Mouse (Mus musculus): ENCODE results near the gene Llgl2.

Gene Llgl2

DNA sequence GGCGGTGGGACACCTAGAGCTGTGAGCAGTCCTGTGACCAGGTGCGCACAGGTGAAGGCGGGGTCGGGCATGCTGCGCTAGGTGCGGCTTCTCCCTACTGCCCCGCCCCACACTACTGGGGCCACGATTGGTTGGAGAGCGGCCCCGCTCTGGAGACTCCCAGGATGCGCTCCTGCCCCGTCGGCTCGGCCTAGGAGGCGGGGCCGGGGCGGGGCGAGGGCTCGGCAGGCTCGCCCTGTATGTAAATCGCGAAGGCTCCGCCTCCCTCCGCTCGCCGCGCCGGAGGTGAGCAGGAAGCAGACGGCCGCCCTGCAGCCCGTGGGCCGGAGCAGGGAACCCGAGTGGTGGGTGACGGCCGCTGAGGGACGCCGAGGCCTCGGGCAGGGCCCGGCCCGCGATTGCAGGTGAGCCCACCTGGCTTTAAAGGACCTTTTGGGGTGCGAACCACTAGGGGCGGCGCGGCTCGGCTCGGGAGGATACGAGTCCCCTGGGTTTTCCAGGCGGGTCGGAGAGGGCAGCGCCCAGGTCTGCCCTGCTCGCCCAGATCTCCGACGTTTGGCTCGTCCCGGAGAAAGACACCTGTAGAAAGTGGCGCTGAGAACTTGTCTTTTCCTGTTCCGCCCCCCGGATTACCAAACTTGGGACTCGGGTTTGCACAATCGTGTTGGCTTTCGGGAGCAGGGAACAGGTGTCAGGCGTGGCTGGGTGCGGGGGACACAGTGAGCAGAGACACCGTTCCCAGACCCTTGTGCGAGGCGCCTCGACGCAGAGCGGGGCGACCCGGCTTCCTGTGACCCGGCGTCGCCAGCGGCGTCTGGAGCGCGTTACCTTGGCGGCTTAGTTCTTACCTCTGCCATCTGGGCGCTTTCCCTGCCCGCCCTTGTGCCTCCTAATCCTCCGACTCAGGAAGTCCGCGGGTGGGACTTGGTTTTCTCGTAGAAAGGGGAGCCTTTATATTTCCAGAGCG lies at the start of gene Llgl2:
Gene Llgl2, plus strand, starts transcription at position 276 of the 967 bp plus-strand sequence.
- peak; percentile 84 to 86 for DNase-seq (ENCODE audit: low spot score in 2 of 2)

DNA sequence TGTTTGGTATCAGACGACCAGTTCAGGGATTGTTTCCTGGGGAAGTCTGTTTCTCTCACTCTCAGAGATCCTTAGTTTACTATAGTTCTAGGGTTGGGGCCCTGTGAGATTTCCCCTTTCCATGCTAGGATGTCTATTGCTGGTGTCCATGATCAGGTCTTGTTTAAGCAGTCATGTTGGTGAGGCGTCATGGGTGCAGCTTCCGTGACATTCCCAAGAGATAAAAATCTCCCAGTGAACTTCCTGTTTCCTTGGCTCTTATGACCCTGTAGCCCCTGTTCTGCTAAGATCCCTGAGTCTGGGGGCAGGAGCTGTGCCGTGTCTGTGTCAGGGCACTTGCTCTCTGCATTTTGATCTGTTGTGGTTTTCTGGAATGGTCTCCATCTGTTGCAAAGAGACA lies 49.2 kb upstream of the Llgl2 start:
- DNase-seq (ENCODE audit: low spot score in 2 of 2), result no peak

DNA sequence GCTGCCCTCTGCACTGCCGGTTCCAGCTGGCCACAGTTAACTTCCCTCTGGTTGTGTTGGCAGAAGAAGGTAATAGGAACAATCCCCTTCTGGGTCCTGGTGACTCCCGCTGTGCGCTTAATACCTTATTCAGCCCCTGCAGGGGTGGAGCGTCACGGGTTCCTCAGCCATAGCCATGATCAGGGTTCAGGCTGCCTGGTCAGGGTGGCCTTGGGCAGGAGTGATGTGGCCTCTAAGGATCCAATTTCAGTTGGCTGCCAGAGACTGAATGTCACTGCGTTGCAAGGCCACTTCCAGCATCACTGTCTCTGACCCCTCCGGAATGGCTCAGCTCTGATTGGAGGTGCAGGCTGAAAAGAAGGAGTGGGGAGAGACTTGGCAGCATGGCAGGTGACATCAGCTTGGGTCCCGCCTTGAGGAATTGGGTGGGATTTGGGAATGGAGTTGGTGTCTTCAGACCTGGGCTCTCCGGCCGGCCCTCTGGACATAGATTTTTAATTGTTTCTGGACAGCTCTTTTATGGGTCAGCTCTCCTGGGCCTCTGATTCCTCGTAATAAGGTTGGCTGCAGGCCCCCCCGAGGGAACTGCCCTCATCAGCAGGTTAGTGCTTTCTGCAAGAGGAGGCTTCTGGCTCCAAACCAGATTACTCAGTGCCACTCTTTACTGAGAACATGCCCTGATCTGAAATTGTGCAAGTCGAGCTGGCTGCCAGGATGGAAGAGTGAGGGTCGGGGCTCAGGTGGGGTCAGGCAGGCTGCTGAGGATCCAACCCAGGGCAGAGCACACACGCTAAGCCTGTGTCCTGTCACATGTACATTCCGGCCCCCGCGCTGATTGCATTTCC lies 47.8 kb upstream of the Llgl2 start:
- no peak for DNase-seq (ENCODE audit: low spot score in 2 of 2)

DNA sequence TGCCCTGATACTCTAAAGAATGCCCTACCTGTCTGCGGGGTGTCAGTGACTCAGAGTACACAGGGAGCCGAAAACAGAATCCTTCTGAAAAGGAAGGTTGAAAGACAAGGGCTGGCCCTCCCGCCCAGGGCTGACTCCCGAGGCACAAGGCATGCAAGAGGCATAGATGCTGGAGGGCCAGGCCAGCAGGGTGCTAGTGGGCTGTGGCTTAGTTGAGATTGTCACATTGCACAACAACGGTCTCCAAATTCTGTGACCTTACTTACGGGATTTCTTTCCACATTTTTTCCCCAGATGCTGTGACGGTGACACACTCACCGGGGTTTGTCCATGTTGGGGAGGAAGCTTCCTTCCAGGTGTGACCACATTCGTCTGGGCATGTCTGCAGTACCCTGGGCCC lies 46.9 kb upstream of the Llgl2 start:
- DNase-seq (ENCODE audit: low spot score in 2 of 2), result no peak

DNA sequence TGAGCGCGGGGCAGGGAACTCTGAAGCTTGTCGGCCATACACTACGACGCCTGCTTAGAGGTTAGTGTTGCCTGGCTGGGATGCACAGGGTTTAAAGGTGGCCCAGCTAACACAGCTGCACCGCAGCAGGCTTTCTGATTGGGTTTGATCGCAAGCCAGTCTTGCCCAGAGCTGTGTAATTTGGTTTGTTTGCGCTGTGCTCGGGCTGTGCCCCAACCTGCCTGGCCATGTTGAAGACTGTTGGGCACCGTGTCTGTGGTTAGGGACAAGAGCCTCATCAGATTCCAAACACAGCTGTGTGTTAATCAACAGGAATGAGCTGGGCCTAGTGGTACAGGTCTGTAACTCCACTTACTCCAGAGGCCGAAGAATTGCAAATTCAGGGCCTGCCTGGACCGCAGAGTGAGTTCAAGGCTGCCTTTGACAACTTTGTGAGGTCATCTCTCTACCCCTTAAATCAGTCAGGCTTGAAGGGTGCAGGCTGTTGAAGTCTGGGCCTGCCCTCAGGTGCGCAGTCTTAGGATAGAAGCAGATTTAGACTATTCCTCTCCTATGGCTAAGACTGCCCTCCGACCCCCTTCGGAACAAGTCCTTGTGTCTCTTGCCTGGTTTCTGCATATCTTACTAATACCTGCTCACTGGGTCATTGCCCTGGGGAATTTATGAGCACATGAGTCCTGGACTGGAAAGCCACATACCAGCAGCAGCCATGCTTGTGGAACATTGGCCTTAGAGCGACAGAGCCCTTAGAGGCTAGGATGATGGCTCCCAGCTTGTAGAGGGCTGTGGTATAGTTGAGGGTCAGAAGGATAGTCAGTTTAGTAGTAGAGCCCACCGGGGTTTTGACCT lies 46.1 kb upstream of the Llgl2 start:
- DNase-seq (ENCODE audit: low spot score in 2 of 2), result peak; percentile 42 to 64

DNA sequence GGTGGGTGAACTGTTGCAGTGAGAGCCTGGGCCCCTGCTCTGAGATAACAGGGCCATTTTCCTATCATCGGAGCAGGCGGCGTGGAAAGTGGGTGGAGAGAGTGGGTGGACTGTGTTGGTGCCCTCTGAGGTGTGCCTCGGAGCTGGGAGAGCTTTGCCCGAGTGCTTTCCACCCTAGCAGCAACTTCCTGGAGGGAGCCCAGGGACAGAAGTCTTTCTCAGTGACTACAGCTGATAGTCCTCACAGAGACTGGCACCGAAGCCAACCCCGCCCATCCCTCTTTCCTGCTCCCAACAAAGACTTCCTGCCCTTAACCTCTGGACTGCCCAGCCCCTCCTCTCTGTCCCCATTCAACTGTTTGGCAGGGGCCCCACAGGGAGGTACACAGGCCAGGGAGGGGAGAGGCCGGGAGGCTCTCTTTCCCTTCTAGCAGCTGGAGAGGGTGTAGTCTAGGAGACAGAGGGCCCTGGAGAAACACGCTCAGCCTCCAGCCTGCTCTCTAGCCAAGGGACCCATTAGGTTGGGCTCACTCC lies 44.7 kb upstream of the Llgl2 start:
- peak; percentile 72 to 79 for DNase-seq (ENCODE audit: low spot score in 2 of 2)

DNA sequence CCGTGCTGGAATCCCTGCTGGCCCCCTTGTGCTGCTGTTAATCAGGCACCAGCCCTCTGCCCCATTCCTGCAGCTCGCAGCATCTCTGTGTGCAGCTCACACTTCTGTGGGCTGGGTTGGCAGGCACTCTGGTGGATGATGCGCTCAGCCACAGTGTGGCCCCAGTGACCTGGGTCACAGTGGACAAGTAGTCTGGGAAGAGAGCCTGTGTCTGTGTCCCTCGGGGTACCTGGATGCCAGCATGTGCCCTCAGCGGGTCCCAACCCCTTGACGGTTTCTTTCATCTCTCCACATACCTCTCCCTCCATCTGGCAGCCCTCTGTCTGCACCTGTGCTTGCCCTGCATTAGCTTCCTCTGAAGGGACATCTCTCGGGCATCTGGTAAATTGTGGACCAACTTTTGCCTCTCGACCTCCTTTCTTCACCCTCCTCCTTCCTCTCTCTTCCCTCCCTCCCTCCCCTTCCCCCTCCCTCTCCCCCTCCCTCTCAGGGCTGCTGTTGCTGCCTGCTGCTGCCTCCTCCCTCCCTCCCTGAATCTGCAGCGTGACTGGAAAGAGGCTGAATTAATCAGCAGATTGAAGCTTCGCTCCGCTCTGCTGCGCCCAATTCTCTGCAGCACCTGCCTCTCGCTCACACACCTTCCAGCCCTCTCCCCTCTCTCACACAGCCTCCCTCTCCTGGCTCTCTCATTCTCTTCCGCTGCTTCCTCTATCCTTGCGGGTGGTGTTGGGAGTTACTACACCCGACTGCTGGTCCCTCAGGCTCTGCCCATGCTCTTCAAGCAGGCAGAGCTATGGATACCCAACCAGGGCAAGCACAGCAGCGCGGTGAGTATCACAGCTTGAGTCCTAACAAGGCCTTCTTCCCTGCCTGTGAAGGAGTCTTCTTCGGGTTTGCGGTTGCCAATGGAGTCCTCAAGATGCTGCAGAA lies 43.4 kb upstream of the Llgl2 start:
- DNase-seq (ENCODE audit: low spot score in 2 of 2), result peak in 1 of 2 experiments; percentile 47

DNA sequence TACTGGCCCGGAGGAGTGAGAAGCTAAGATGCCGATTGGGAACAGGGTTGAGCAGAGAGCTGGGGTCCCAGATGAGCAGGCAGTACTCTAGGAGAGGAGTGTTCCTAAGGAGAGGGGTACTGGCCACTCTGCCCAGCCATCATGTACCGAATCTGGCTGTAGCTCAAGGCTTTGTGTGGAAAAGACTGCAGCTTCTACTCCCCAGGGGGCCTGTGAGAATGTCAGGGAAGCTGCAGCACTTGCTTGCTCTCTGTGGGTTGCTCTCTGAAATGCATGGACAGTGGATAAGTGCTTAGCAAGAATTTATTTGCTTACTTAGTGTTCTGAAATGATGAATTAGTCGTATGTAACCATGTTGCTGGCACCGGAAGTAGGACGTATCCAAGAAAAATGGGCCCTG lies 37.4 kb upstream of the Llgl2 start:
- no peak for DNase-seq (ENCODE audit: low spot score in 2 of 2)

DNA sequence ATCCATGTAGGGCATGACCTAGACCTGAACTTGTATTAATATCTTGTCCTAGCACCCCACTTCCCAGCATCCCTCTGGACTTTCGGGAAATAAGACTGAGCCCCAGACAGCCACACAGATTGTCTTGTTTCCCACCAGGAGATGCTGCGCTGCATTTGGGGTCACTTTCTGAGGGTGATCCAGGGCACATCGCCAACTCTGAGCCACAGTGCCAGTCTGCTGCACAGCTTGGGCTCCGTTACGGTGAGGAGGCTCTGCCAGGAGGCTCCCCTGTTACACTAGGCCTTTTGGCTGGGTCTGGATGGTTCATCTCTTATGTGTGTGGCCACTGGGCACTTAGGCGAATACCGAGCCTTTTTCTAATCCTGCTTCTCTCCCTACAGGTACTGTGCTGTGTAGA lies 34.1 kb upstream of the Llgl2 start:
- no peak for DNase-seq (ENCODE audit: low spot score in 2 of 2)

DNA sequence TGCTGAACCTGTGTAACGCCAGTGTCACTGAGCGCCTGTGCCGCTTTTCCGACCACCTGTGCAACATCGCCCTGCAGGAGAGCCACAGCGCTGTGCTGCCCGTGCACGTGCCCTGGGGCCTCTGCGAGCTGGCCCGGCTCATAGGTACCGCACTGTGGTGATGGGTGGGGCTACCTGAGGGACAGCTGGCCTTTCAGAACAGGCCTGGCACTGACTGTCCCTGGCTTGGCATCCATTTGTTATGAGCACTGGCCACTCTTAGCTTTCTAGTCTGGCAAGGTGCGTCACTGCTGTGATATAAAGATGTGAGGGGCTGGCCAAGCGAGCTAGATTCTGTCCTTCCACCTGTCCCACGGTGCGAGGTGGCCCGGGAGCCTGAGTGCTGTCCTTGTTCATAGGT lies 31.9 kb upstream of the Llgl2 start:
- no peak for DNase-seq (ENCODE audit: low spot score in 2 of 2)

DNA sequence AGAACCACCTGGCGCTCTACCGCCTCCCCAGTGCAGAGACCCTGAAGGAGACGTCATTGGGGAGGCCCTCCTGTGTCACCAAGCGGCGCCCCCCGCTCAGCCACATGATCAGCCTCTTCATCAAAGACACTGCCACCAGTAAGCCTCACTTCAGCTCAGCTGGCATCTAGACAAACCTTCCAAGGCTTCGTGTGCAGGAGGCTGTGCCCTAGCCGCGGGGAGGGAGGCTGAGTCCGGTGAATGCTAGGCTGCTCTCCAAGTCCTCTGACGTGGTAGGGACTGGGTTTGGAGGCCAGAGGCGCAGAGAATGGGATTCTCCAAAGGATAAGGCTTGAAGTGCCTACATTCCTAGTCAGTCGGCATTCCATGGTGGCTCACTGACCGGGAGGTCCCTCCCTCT lies 31.5 kb upstream of the Llgl2 start:
- no peak for DNase-seq (ENCODE audit: low spot score in 2 of 2)

DNA sequence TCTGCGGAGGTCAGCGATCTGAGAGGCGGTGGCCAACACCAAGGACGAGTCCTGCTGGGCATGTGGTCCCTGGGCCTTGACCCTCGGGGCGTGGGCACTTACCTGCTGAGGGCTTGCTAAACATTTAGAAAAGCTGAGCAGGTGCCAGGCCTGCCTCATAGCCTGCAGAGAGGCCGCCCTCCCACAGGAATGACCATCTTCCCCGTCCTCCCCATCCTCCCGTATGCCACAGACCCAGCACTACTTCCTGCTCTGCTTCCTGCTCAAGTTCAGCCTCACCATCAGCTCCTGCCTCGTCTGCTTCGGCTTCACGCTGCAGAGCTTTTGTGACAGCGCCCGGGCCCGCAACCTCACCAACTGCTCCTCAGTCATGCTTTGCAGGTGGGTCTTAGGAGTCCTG lies 27.0 kb upstream of the Llgl2 start:
- no peak for DNase-seq (ENCODE audit: low spot score in 2 of 2)

DNA sequence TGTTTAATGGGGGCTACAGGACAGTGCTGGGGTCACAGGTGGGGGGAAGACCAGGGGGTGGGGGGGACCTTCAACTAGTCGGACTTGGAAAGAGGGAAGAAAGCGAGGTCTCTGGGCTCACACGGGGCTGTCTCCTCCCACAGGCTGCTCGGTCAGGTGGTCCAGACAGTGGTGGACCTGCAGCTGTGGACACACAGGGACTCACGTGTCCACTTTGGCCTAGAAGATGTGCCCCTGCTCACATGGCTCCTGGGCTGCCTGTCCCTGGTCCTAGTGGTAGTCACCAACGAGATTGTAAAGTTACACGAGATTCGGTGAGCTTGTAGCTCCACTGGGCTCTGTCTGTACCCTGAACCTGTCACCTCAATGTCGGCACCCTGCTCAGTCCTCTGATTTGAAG lies 26.2 kb upstream of the Llgl2 start:
- no peak for DNase-seq (ENCODE audit: low spot score in 2 of 2)

DNA sequence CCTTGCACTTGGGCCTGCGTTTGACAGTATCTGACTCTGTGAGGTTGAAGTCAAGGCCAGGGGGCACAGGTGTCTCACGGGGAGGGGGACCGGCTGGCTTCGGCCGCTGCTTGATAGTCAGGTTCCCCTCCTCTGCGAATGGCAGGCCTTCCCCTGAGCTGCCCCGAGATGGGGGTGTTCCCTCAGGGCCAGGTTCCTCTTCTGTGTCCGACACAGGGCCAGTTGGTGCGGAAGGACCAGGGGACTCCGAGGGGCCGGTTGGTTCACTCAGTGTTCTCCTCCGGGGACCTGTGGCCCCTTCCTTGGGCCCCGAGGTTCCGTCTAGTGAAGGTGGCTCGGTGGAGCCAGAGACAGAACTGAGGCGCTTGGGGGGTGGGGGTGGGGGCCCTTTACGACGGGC lies 22.9 kb upstream of the Llgl2 start:
- no peak for DNase-seq (ENCODE audit: low spot score in 2 of 2)

DNA sequence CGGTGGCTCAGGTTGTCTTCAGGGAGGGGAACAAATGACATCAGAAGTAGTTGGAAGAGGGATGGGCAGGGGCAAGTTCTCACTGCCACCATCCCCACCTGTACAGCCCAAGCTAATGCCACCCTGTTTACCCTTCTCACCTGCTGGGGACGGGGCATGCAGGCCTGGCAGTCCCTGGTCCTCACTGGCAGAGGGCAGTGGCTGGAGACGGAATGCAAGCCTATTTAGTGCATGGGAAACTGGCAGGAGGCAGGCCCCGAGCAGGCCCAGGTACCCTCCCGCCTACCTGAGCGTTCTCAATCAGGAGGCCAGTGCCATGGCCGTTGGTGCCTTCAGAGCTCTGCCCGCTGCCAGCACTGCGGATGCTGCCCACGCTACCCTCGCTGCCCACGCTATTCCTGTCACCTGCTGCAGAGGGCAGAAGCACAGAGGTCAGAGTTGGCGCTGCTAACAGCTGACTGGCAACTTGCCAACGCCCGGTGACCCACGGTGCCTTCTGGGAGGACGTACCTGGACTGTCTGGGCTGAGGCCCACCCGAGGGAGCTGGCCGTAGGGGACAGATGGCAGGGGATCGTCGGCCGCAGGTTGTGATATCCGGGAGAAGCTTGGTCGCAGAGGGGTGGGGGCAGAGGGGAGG lies 20.7 kb upstream of the Llgl2 start:
- DNase-seq (ENCODE audit: low spot score in 2 of 2), result no peak

DNA sequence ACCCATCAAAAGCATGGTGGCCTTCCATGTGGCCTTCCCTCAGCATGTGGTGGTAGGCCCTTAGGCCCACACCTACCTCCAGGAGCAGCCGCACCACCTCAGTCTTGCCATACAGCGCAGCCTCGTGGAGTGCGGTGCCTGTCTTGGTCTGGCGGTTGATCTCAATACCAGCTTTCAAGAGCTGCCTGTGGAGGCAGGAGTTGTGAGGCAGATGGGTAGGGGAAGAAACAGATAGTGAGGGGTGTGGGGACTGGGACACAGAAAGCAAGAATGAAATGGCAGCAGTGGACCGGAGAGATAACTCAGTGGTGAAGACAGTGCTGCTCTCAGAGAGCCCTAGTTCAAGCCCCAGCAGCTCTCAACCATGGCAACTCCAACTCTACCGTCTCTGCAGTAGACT lies 18.8 kb upstream of the Llgl2 start:
- DNase-seq (ENCODE audit: low spot score in 2 of 2), result no peak

DNA sequence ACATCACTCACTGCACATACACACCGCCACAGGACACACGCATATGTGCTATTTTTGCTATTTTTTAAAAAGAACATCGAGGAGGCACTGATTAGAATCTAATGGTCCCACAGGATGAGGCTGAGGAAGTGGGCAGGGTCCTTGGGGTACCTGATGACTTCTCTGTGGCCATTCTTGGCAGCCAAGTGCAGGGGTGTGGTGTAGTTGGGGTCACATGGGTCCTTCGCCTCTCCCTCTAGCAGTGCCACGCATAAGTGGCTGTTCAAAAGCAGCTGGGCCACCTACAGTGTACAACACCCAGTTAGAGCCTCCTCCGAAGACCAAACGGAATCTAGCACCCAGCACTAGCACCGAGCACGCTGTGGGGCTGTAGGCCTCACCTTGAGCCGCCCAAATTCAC lies 17.7 kb upstream of the Llgl2 start:
- DNase-seq (ENCODE audit: low spot score in 2 of 2), result no peak

DNA sequence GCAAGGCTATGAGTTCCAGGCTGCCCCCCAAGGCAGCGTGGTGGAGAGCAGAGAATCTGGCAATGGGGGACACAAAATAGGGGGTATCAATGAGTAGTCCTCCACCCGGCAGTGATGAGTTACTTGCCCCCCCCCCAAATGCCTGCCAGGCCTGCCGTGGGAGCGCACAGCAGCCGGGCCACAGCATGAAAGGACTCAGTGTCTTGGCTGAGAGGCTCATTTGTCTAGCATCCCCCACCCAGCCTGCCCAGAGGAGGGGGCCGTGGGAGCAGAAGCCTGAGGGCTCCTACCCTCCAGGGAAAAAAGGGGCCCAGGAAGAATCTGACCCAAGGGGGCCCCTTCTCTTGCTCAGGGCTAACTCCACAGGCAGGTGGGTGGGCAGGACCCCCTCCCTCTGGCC lies 16.5 kb upstream of the Llgl2 start:
- DNase-seq (ENCODE audit: low spot score in 2 of 2), result no peak

DNA sequence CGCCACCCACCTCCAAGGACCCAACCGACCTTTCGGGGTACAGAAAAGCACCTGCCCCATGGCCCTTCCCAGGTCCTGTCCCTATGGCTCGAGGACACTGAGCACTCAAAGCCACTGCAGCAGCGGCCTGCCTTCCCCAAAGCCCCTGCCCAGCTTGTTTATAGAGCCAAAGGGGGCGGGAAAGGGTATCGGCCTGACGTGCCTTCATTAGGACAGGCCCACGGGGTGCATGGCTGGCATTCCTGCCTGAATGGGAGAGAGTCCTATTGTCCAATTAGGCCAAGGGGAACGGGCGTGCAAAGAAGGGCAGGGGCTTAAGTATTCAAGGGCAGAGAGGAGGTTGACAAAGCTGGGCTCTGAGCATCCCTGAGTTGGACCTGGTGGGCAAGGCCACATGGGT lies 15.9 kb upstream of the Llgl2 start:
- DNase-seq (ENCODE audit: low spot score in 2 of 2), result no peak
